Mouse (Mus musculus): ENCODE results near the gene Ino80b. TPM values are rescaled to one million over a fixed set of nuclear protein-coding genes. Genes with fewer than 3 reads are reported as not detected.

The Ino80b gene
- polyA plus RNA-seq, 1 experiment from 2014 or later, result 17.5 TPM

- WGBS, result under 1% methylated on average over 11 of the region's 11 CpGs
- H3K9ac ChIP-seq (replicated peaks; ENCODE audit: low read length), result peak overlapping the region; percentile 76
- ATAC-seq (replicated peaks; ENCODE audit: insufficient number of reproducible peaks, low FRiP score, low TSS enrichment, low read depth) (peak; percentile 21), DNase-seq (ENCODE audit: low spot score) (peak; percentile 73)
- peaks cover 9% of the 10 kb centered on the region for H3K4me1 ChIP-seq (ENCODE audit: control insufficient read depth, insufficient read depth, low read length)
- H3K36me3 ChIP-seq (replicated peaks; ENCODE audit: control insufficient read depth, insufficient read depth, low read depth, low read length), result no peaks in the 10 kb centered on the region
- H3K4me2 ChIP-seq (ENCODE audit: low read depth, low read length), result peak overlapping the region; percentile 88
- H3K27me3 ChIP-seq (ENCODE audit: control insufficient read depth, insufficient read depth, low read length), result no peaks in the 10 kb centered on the region
- peak overlapping the region; percentile 50 for H3K4me3 ChIP-seq (ENCODE audit: low read depth, low read length)
- H3K27ac ChIP-seq (replicated peaks; ENCODE audit: low read depth, low read length), result peak overlapping the region; percentile 99
- H3K9me3 ChIP-seq (replicated peaks; ENCODE audit: control insufficient read depth, low read length), result no peaks in the 10 kb centered on the region
Observed at GRCm38 (mm10) chr6:83138056-83138455, 12.8 kb upstream of the Ino80b start.

DNA sequence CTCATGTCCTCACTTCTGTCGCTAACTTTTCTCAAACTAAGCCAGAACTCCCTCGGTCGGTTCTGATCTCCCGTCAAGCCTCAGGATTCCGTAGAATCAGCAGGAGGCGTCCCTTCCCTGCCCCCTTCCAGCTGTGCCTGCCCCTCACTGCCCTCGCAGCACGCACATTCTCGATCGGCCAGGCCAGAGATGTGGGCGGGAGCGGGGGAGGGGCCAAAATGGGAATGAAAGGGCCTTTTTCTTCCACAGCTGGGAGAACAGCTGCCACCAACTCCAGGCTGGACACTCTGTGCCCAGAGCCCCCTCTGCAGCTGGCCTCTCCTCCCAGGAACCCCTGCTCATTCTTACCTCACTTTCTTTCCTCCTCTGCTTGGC, 12.3 kb upstream of the Ino80b start:
- H3K9me3 ChIP-seq (replicated peaks; ENCODE audit: control insufficient read depth, low read length), result no peaks in the 10 kb centered on the region
- peak overlapping the region; percentile 50 for H3K4me3 ChIP-seq (ENCODE audit: low read depth, low read length)
- peak overlapping the region; percentile 76 for H3K9ac ChIP-seq (replicated peaks; ENCODE audit: low read length)
- DNase-seq (ENCODE audit: low spot score) (peak; percentile 94), ATAC-seq (replicated peaks; ENCODE audit: insufficient number of reproducible peaks, low FRiP score, low TSS enrichment, low read depth) (peak; percentile 61)
- under 1% methylated on average over 12 of the region's 12 CpGs for WGBS
- H3K4me2 ChIP-seq (ENCODE audit: low read depth, low read length), result peak overlapping the region; percentile 88
- H3K36me3 ChIP-seq (replicated peaks; ENCODE audit: control insufficient read depth, insufficient read depth, low read depth, low read length), result no peaks in the 10 kb centered on the region
- H3K4me1 ChIP-seq (ENCODE audit: control insufficient read depth, insufficient read depth, low read length), result peaks cover 9% of the 10 kb centered on the region
- H3K27ac ChIP-seq (replicated peaks; ENCODE audit: low read depth, low read length), result peak overlapping the region; percentile 99
- H3K27me3 ChIP-seq (ENCODE audit: control insufficient read depth, insufficient read depth, low read length), result no peaks in the 10 kb centered on the region

DNA sequence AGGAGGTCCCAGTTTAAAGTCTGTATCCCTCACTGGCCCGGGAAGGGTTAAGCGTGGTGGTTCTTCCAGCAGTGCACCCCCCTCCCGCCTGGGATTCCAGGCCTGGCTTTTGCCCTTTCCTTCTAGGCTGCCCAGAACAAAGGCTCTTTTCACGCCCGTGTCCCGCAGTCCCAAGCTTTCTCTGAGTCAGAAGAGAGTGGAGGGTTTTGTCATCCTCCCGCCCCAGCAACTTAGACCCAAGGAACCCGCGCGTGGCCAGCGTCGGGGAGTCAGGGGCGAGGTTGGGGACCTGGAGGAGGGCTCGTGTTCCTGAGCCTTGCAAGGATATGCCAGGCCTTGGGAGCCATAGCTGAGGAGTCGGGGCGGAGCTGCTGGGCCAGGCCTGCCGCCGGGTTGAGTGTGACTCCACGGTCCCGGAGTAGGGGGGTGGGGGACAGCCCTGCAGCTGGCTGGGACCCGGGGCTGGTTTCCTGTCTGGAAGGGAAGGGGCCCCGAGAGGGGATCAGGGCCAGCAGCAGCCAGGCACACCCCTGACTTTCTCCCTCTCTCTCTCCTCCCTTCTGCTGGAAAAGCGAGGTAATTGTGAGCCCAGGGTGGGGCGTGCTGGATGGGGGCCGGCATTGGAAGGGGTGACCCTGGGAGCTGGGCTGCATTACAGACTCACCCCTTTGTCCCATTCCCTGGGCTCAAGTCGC, 11.8 kb upstream of the Ino80b start:
- DNase-seq (ENCODE audit: low spot score), result peak; percentile 87
- Histone ChIP-seq H3K4me2 (ENCODE audit: low read depth, low read length) (peak overlapping the region; percentile 88), H3K4me1 (ENCODE audit: control insufficient read depth, insufficient read depth, low read length) (peaks cover 5% of the 10 kb centered on the region), H3K9me3 (replicated peaks; ENCODE audit: control insufficient read depth, low read length) (no peaks in the 10 kb centered on the region), H3K4me3 (ENCODE audit: low read depth, low read length) (peak overlapping the region; percentile 50), H3K27me3 (ENCODE audit: control insufficient read depth, insufficient read depth, low read length) (no peaks in the 10 kb centered on the region), H3K27ac (replicated peaks; ENCODE audit: low read depth, low read length) (peak overlapping the region; percentile 99), H3K36me3 (replicated peaks; ENCODE audit: control insufficient read depth, insufficient read depth, low read depth, low read length) (no peaks in the 10 kb centered on the region), H3K9ac (replicated peaks; ENCODE audit: low read length) (peak overlapping the region; percentile 76)
- under 1% methylated on average over 26 of the region's 26 CpGs for WGBS
- peak; percentile 79 for ATAC-seq (replicated peaks; ENCODE audit: insufficient number of reproducible peaks, low FRiP score, low TSS enrichment, low read depth)

DNA sequence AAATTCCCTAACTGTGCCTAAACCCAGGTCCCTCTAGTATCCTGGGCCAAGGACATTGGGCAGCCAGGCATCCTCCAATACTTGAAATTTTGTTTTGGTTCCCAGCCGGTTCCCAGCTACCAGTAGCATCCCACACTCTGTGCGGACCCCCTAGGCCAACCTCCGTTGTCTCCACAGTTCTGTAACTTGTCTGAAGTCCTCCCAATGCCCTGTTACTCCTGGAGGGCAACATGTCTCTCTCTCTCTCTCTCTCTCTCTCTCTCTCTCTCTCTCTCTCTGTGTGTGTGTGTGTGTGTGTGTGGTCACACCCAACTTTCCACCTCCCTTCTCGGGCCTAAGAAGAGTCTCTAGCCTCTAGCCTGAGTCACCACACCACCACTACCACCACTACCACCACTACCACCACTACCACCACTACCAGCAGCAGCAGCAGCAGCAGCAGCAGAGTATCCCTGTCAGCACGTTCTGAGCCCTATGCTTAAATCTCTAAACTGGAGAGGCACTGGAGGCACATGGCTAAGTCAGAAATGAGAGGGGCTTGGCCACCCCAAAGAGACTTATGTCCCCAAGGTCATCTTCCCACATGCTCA, 11.2 kb upstream of the Ino80b start:
- 4% methylated on average over 5 of the region's 5 CpGs for WGBS
- ATAC-seq (replicated peaks; ENCODE audit: insufficient number of reproducible peaks, low FRiP score, low TSS enrichment, low read depth) (0 out of 2 replicates have a peak, but pooled peaks have one; percentile 0), DNase-seq (ENCODE audit: low spot score) (no peak)
- H3K4me2 ChIP-seq (ENCODE audit: low read depth, low read length), result peak overlapping the region; percentile 88
- no peaks in the 10 kb centered on the region for H3K36me3 ChIP-seq (replicated peaks; ENCODE audit: control insufficient read depth, insufficient read depth, low read depth, low read length)
- H3K27ac ChIP-seq (replicated peaks; ENCODE audit: low read depth, low read length), result peak overlapping the region; percentile 99
- H3K4me3 ChIP-seq (ENCODE audit: low read depth, low read length), result peak overlapping the region; percentile 50
- H3K9ac ChIP-seq (replicated peaks; ENCODE audit: low read length), result peak overlapping the region; percentile 76
- H3K9me3 ChIP-seq (replicated peaks; ENCODE audit: control insufficient read depth, low read length), result no peaks in the 10 kb centered on the region
- no peaks in the 10 kb centered on the region for H3K27me3 ChIP-seq (ENCODE audit: control insufficient read depth, insufficient read depth, low read length)
- peaks cover 2% of the 10 kb centered on the region for H3K4me1 ChIP-seq (ENCODE audit: control insufficient read depth, insufficient read depth, low read length)

DNA sequence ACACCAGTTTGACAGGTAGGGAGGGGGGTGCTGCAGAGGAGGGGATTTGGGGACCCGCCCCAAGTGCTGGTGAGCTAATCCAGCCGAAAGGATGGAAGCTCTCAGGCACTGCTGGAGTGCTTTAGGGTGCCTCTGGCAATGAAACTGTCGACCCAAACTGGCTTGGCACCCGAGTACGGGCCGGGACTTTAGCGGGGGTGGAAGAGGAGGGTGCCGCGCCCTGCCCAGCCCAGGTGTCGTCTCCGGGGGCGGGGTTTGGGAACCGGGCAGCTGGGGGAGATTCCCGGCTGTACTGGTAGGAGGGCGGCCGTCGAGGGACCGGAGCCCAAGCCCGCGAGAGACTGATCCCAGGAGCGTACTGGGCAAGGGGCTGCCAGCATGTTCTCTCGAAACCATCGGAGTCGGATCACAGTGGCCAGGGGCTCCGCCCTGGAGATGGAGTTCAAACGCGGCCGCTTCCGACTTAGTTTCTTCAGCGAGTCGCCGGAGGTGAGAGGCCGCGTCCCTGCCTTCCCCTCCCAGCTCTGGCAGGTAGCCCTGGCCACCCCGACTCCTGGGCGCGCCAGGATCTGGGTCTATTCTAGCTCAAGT, 10.4 kb upstream of the Ino80b start:
- 3% methylated on average over 37 of the region's 37 CpGs for WGBS
- Histone ChIP-seq H3K9ac (replicated peaks; ENCODE audit: low read length) (peak overlapping the region; percentile 76), H3K4me2 (ENCODE audit: low read depth, low read length) (peak overlapping the region; percentile 88), H3K9me3 (replicated peaks; ENCODE audit: control insufficient read depth, low read length) (no peaks in the 10 kb centered on the region), H3K27me3 (ENCODE audit: control insufficient read depth, insufficient read depth, low read length) (no peaks in the 10 kb centered on the region), H3K4me1 (ENCODE audit: control insufficient read depth, insufficient read depth, low read length) (peaks cover 2% of the 10 kb centered on the region), H3K27ac (replicated peaks; ENCODE audit: low read depth, low read length) (peak overlapping the region; percentile 56; the same call in 1 of the 2 replicates), H3K4me3 (ENCODE audit: low read depth, low read length) (peak overlapping the region; percentile 50), H3K36me3 (replicated peaks; ENCODE audit: control insufficient read depth, insufficient read depth, low read depth, low read length) (no peaks in the 10 kb centered on the region)
- ATAC-seq (replicated peaks; ENCODE audit: insufficient number of reproducible peaks, low FRiP score, low TSS enrichment, low read depth) (no peak), DNase-seq (ENCODE audit: low spot score) (no peak)

- no peak for DNase-seq (ENCODE audit: low spot score)
Observed at GRCm38 (mm10) chr6:83134951-83135513, 9.8 kb upstream of the Ino80b start, which contains the start of gene Rtkn. Gene Rtkn, plus strand, starts transcription at chr6:83135463.

GRCm38 (mm10) chr6:83134226-83134625, 9.0 kb upstream of the Ino80b start:
- Histone ChIP-seq H3K9me3 (replicated peaks; ENCODE audit: control insufficient read depth, low read length) (no peaks in the 10 kb centered on the region), H3K27me3 (ENCODE audit: control insufficient read depth, insufficient read depth, low read length) (no peaks in the 10 kb centered on the region), H3K36me3 (replicated peaks; ENCODE audit: control insufficient read depth, insufficient read depth, low read depth, low read length) (no peaks in the 10 kb centered on the region), H3K4me1 (ENCODE audit: control insufficient read depth, insufficient read depth, low read length) (peaks cover 2% of the 10 kb centered on the region), H3K27ac (replicated peaks; ENCODE audit: low read depth, low read length) (no peak overlapping the region), H3K4me3 (ENCODE audit: low read depth, low read length) (no peak overlapping the region), H3K9ac (replicated peaks; ENCODE audit: low read length) (no peak overlapping the region), H3K4me2 (ENCODE audit: low read depth, low read length) (no peak overlapping the region)
- DNase-seq (ENCODE audit: low spot score), result no peak
- no peak for ATAC-seq (replicated peaks; ENCODE audit: insufficient number of reproducible peaks, low FRiP score, low TSS enrichment, low read depth)
- 80% methylated on average over 3 of the region's 3 CpGs for WGBS

More at GRCm38 (mm10) chr6:83134951-83135513, 9.8 kb upstream of the Ino80b start, which contains the start of gene Rtkn:
- Histone ChIP-seq H3K4me3 (ENCODE audit: low read depth, low read length) (peak within 1 kb of the TSS; percentile 50), H3K4me1 (ENCODE audit: control insufficient read depth, insufficient read depth, low read length) (peaks cover 2% of the 10 kb centered on the region), H3K9me3 (replicated peaks; ENCODE audit: control insufficient read depth, low read length) (no peaks in the 10 kb centered on the region), H3K9ac (replicated peaks; ENCODE audit: low read length) (peak within 1 kb of the TSS; percentile 76), H3K27me3 (ENCODE audit: control insufficient read depth, insufficient read depth, low read length) (no peaks in the 10 kb centered on the region), H3K36me3 (replicated peaks; ENCODE audit: control insufficient read depth, insufficient read depth, low read depth, low read length) (no peaks in the 10 kb centered on the region), H3K27ac (replicated peaks; ENCODE audit: low read depth, low read length) (peak within 1 kb of the TSS; percentile 99), H3K4me2 (ENCODE audit: low read depth, low read length) (peak within 1 kb of the TSS; percentile 88)
- WGBS, result 59% methylated on average over 7 of the region's 7 CpGs
- ATAC-seq (replicated peaks; ENCODE audit: insufficient number of reproducible peaks, low FRiP score, low TSS enrichment, low read depth), result no peak
